Mouse (Mus musculus) layer of hippocampus, adult 9-11 months (tissue): ENCODE measurements at regions not wholly inside any gene's neighbourhood (a gene's known extent, or its start where the extent isn't known, plus 50 kb on each side); places are given as distances from the start of the nearest gene placed in this dataset.

Source experiments
- DNase-seq: peaks from one replicate; pipeline ENCODE4 v3.0.0; 2022

DNA sequence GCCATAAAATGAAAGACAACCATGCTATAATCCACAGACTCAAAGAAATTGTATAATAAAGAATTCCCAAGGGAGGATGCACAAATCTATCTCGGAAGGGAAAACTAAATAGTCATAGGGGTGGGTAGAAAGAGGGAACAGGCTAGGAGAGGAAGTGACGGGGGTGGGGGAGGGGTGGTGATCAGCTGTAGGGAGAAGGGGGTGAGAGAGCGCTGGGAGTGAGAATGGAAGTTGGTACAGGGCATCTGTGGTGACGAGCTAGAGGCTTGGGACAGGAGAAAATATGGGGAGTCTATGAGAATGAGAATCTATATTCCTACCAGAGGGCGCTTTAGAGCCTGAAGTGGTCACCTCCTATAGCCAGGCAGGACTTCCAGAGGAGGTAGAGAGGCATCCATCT is 229.2 kb upstream of the Zeb2 start:
- no peak for DNase-seq

DNA sequence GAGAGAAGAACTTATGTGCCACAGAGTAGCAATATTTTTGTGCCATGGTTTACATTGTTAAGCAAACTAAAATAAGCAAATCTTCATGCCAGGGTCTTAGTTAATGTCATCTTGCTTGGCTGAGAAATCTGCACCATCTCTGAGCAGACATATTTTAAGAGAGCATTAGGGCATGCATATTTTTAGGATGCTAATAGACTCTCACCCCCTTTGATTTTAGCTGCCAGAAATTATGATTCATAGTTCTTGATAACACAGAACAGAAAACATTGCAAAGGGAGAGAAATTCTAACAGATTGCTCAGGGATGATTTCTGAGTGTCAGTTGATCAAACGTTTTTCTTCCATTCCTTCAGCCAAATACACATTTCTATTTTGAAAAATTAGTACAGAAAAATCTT is 222.7 kb upstream of the Zeb2 start:
- peak; percentile 22 for DNase-seq

- DNase-seq: no peak
Observed at GRCm38 (mm10) chr2:45338809-45339208, 221.6 kb upstream of the Zeb2 start.

DNA sequence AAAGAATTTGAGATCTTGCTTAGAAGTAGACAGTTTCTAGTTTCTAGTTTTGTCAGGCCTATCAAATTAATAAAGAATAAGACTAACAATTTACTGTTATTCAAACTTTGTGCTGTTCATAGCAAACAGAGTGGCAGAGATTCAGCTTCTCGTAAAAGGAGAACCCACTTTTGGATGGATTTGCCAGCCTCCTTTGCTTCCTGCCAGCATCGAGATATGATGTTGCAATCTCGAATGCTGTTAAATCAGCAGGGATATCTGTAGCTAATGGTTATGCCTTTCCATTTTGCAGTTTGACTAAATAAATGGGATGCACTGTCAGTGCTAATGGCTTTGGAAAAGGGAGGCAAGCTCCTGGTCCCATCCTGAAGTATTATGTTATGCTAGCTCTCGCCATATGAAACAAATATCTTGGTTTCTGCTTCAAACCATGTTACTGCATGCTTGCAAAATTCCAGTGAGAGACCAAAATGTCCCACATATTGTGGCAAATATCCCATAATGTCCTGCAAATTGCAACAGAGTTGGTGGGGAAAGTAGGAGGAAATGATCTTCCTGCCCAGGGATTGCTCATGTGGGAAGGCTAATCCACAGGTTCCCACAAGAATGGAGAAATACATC is 199.9 kb upstream of the Zeb2 start:
- DNase-seq: peak; percentile 24

DNA sequence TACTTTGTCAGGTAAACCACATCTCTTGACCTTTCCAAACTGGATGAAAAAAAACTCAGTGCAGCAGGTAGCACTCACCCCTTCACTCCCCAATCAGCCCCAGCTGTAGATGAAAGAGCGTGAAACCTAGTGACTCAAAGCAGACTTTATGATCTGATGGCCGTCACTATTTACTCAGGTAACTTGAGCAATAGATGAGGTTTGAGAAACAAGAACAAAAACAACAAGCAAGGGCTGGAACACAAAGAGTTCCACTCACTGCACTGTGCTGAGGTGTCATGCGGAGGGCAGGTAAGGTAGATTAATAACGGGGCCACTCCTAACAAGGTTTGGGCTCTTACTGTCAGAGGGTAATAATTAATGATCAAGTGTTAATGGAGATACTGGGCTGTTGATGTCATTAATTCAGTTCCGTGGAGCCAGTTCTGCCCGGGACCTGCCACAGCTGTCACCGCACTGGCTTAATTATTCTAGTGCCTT is 170.4 kb upstream of the Zeb2 start:
- DNase-seq: no peak

- peak; percentile 84 for DNase-seq
Observed at GRCm38 (mm10) chr2:45283811-45284210, 166.6 kb upstream of the Zeb2 start.

DNA sequence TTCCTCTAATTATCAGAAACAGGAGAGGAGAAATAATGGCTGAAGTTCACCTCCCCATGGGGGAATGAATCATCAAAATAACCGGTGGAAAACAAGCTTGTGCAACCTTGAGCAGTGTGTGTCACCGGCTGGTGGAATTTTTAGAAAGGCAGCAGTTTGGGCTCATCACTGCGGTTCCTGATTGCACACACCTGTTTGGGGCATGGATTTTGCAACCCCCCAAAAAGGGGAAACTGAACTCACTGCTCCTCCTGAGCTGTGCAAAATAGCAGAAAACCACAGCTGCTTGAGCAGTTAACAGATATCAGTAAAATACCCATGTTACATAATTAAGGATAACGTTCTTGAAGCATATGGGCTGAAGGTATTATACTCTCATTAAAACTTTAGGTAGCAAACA is 162.3 kb upstream of the Zeb2 start:
- DNase-seq: peak; percentile 43

DNA sequence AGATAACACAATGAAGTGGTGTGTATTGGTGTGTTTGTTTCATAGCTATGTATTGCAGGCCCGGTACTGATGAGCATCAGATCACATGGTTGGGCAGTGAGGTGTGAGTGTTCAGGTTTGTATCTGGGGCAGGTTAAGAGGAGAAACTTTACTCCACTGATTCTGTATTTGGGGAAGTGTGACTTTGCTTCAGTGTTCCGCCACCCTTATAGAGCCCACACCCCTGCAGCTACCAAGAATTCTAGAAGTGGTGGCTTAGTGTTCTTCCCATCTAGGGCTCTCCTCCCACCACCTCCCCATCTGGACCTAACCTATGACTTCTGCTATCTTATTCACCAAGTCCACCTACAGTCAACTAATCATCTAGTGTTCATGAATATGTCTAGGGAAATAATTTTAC is 160.4 kb upstream of the Zeb2 start:
- peak; percentile 34 for DNase-seq

GRCm38 (mm10) chr2:45276703-45277102 is 159.5 kb upstream of the Zeb2 start:
- DNase-seq: no peak

DNA sequence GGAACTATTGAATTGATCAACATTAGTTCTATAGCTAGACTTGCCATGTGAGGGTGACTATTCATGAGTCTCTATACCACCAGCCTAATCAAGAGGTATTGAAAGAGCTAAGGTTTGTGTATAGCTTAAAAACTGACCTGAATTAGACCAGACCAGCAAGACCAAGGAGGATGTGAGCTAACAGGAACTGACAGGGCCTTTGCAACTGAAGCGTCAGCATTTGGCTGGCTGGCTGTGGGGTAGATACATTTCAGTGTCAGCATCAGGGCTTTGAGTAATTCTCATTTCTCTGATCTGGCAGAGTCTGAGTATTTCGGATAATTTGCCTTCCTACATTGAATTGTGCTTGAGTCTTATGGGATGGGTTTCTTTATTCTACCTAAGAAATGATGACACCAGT is 152.8 kb upstream of the Zeb2 start:
- no peak for DNase-seq

DNA sequence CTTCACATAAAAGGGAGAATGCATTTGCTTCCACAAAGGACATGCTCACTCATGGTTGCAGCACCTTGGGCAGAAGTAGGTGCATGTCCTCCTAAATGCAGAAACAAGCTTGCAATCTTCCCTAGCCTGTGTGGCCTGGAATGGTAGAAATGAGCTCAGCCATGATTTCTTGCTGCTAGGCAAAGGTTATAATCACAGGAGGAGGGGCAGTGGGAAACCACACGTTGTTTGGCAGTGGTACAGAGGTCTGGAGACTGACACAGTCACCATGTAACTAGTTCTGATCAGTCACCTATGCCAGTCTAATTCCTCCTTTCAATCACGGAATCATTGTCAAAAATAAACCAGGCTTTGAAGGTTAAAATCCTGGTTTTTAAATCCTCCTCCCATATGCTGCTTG is 148.6 kb upstream of the Zeb2 start:
- DNase-seq: no peak

DNA sequence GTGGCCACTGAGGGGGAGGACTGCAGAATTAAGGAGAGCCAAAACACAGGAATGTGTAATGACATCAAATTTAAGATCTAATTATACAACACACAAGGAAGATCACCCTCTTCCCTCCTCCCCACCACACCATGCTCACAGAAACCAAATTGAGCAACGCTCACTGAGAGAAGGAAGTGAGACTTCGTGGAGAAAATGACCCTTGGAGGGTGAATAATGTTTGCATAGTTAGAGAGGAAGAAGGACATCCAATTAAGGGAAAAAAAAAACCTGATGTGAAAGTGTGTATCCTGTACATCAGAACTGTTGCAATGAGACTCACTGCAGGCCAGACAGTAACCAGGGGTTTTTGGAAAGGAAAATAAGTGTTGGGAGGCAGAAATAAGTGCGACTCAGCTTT is 144.8 kb upstream of the Zeb2 start:
- DNase-seq: peak; percentile 53

DNA sequence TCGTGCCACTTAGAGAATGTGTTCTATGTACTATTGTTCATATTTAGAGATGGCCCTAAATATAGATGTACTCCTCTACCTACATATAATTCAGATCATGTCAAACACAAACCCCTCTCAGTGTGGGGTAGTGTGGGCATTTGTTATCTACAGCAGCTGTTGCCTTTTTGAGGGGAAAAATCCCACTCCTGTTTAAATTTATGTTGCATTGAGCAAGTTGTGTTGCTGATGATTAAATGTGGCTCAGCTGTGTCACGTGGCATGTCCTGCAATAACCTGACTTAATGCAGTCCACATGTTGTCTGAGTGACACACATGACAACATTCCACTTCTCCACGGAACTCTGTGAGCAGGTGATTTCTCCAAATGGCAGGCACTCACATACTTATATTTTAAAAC is 141.7 kb upstream of the Zeb2 start:
- no peak for DNase-seq

GRCm38 (mm10) chr2:45256373-45256772 is 139.2 kb upstream of the Zeb2 start:
- peak; percentile 52 for DNase-seq

DNA sequence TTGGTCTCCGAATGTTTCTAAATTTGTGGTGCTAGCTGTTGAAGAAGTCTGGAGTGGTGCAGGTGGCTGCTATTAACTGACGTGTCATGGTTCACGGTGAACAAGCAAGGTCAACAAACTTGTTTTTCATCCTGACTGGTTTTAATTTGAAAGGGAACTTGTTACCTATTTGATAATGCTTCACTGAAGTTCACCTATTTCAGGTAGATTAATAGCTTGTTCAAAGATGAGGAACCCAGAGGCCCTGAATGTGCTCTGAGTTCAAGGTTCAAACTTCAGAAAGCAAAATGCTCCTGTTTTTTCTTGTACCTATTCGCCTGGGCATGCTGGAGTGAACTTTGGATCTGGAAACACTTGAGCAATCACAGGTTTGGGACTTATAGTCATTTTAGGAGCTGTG is 136.7 kb upstream of the Zeb2 start:
- DNase-seq: no peak

DNA sequence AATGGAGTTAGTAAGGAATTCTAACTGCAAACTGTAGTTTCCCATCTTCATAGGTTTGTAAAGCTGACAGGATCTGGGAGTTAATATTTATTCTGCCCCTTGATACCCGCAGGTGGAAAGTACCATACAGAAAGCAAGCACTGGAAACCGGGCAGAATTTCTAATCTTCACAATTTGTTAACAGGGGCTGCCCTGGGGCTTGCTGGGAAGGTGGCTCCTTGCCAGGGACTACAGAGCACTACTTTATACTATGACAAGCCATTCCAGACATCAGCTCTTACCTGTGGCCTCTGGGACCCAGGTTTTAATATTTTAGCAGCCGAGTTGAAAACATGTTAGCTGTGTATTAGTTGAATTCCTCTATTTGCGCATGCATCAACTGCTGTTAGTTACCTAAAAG is 135.1 kb upstream of the Zeb2 start:
- no peak for DNase-seq

DNA sequence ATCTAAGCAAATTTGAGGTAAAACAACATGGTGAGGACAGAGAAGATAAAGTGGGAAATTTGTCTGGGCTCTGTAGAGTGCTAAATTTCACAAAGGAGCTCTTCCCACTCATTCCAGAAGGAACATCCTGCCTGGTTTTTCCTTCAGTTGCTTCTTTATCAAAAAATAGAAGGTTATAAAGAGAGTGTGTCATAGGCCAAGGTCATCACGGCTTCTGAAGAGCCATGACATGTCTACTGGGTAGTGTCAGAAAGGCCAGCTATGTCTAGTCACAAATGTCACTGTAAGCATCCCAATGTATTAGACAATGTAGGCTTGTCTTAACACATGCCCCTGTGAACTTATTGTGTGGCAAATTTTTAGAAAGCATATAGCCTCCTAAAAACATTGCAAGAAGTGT is 132.5 kb upstream of the Zeb2 start:
- no peak for DNase-seq

- peak; percentile 67 for DNase-seq
Observed at GRCm38 (mm10) chr2:45246061-45246945, 129.1 kb upstream of the Zeb2 start.

GRCm38 (mm10) chr2:45245506-45245905 is 128.3 kb upstream of the Zeb2 start:
- no peak for DNase-seq

DNA sequence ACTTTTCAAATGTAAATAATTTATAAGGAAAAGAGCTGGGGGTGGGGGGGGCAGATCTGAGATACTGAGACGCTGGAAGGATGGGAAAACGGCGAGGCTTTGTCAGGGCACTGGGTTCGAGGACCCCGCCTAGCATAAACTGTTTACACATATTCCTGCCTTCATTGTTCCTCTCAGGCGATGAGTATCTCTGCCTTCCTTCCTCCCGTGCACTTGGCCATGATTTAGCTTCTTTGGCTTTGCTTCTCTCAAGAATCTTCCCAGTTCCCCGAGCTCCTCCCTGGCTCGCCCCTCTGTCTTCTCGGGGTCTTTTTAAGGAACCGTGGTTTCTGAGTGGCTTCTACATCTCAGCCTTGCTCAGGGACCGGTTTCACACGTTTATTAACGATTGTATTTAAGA is 127.3 kb upstream of the Zeb2 start:
- no peak for DNase-seq

DNA sequence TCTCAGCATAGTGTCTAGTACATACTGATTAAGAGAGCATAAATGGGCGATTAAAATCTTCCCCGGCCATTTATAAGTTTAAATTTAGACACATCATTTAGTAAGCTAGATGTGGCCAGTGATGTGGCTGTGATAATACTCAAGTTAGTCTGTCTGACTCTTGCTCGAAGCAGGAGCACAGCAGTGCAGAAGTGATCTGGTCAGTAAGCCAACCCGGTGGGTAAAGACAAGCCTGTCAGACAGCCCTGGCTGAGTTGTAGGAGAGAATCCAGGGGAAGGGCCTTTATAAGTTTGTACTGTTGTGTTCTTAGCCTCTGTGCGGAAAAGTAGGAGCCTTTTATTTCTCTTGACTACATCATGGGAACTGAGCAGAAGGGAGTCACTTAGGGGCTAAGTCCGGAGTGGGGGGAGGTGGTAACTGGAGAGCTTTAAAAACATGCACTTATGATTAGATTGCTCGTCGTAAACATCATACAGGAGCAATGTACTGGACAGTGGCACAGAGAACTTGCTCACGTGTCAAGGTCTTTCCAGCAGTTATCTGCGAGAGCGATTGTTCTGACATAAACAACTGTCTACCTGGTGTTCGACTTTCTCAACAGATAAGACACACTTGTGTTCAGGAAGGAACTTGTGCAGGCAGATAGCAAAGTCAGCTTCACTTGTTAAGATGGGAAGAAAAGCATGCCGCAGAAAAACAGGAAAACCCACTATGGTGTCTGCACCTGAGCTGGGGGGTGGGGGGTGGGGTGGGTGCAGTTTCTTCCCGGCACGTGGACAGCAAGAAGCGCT is 122.5 kb upstream of the Zeb2 start:
- DNase-seq: no peak

- DNase-seq: no peak
Observed at GRCm38 (mm10) chr2:45239001-45239400, 121.8 kb upstream of the Zeb2 start.

- no peak for DNase-seq
Observed at GRCm38 (mm10) chr2:45236168-45236700, 119.0 kb upstream of the Zeb2 start.
